Mouse (Mus musculus): ENCODE results near the gene Eif2ak3. TPM values are rescaled to one million over a fixed set of nuclear protein-coding genes. Genes with fewer than 3 reads are reported as not detected.

Gene Eif2ak3
- polyA plus RNA-seq, 1 experiment from 2014 or later, result 10.2 TPM

- no peak for ATAC-seq (ENCODE audit: insufficient number of reproducible peaks, insufficient read depth, low FRiP score, low read depth)
- H3K4me3 ChIP-seq (ENCODE audit: low read depth, low read length), result no peak overlapping the region
- peak overlapping the region; percentile 73; the same call in 1 of the 2 replicates for H3K27ac ChIP-seq (ENCODE audit: low read length)
- H3K4me2 ChIP-seq (replicated peaks; ENCODE audit: low read depth, low read length), result peak overlapping the region; percentile 60
- WGBS, result 55% methylated on average over 5 of the region's 5 CpGs
- peaks cover 22% of the 10 kb centered on the region for H3K4me1 ChIP-seq (ENCODE audit: control insufficient read depth, insufficient read depth, low read length)
- H3K9ac ChIP-seq (replicated peaks; ENCODE audit: low read depth, low read length), result no peak overlapping the region
- H3K27me3 ChIP-seq (ENCODE audit: control insufficient read depth, insufficient read depth, low read length), result no peaks in the 10 kb centered on the region
- H3K36me3 ChIP-seq (ENCODE audit: control insufficient read depth, insufficient read depth, low read length), result no peaks in the 10 kb centered on the region; the same call in 1 of the 2 replicates
- no peaks in the 10 kb centered on the region for H3K9me3 ChIP-seq (ENCODE audit: control insufficient read depth, low read depth, low read length)
Observed at GRCm38 (mm10) chr6:70842991-70843390, 1.3 kb upstream of the Eif2ak3 start.

GRCm38 (mm10) chr6:70844896-70845646 is 756 bp downstream of the Eif2ak3 start:
- peaks cover 22% of the 10 kb centered on the region for H3K4me1 ChIP-seq (ENCODE audit: control insufficient read depth, insufficient read depth, low read length)
- H3K27me3 ChIP-seq (ENCODE audit: control insufficient read depth, insufficient read depth, low read length), result no peaks in the 10 kb centered on the region
- peak overlapping the region; percentile 62 for H3K4me2 ChIP-seq (replicated peaks; ENCODE audit: low read depth, low read length)
- peak overlapping the region; percentile 84 for H3K4me3 ChIP-seq (ENCODE audit: low read depth, low read length)
- H3K9ac ChIP-seq (replicated peaks; ENCODE audit: low read depth, low read length), result peak overlapping the region; percentile 67
- WGBS, result under 1% methylated on average over 38 of the region's 38 CpGs
- ATAC-seq (ENCODE audit: insufficient number of reproducible peaks, insufficient read depth, low FRiP score, low read depth), result no peak
- peak overlapping the region; percentile 83; the same call in 1 of the 2 replicates for H3K27ac ChIP-seq (ENCODE audit: low read length)
- no peaks in the 10 kb centered on the region; the same call in 1 of the 2 replicates for H3K36me3 ChIP-seq (ENCODE audit: control insufficient read depth, insufficient read depth, low read length)
- H3K9me3 ChIP-seq (ENCODE audit: control insufficient read depth, low read depth, low read length), result no peaks in the 10 kb centered on the region

- Histone ChIP-seq H3K9ac (replicated peaks; ENCODE audit: low read depth, low read length) (no peak overlapping the region), H3K4me1 (ENCODE audit: control insufficient read depth, insufficient read depth, low read length) (peaks cover 22% of the 10 kb centered on the region), H3K9me3 (ENCODE audit: control insufficient read depth, low read depth, low read length) (no peaks in the 10 kb centered on the region), H3K27me3 (ENCODE audit: control insufficient read depth, insufficient read depth, low read length) (no peaks in the 10 kb centered on the region), H3K4me2 (replicated peaks; ENCODE audit: low read depth, low read length) (no peak overlapping the region), H3K4me3 (ENCODE audit: low read depth, low read length) (no peak overlapping the region), H3K36me3 (ENCODE audit: control insufficient read depth, insufficient read depth, low read length) (no peaks in the 10 kb centered on the region; the same call in 1 of the 2 replicates), H3K27ac (ENCODE audit: low read length) (no peak overlapping the region)
- 47% methylated on average over 3 of the region's 3 CpGs for WGBS
- ATAC-seq (ENCODE audit: insufficient number of reproducible peaks, insufficient read depth, low FRiP score, low read depth), result no peak
Observed at GRCm38 (mm10) chr6:70847386-70847785, 3.1 kb downstream of the Eif2ak3 start.

GRCm38 (mm10) chr6:70853371-70853770 is 9.1 kb downstream of the Eif2ak3 start:
- H3K9ac ChIP-seq (replicated peaks; ENCODE audit: low read depth, low read length), result no peak overlapping the region
- no peak for ATAC-seq (ENCODE audit: insufficient number of reproducible peaks, insufficient read depth, low FRiP score, low read depth)
- H3K27ac ChIP-seq (ENCODE audit: low read length), result no peak overlapping the region
- H3K9me3 ChIP-seq (ENCODE audit: control insufficient read depth, low read depth, low read length), result no peaks in the 10 kb centered on the region
- H3K4me1 ChIP-seq (ENCODE audit: control insufficient read depth, insufficient read depth, low read length), result no peaks in the 10 kb centered on the region
- 77% methylated on average over 4 of the region's 4 CpGs for WGBS
- no peaks in the 10 kb centered on the region for H3K27me3 ChIP-seq (ENCODE audit: control insufficient read depth, insufficient read depth, low read length)
- no peaks in the 10 kb centered on the region; the same call in 1 of the 2 replicates for H3K36me3 ChIP-seq (ENCODE audit: control insufficient read depth, insufficient read depth, low read length)
- H3K4me3 ChIP-seq (ENCODE audit: low read depth, low read length), result no peak overlapping the region
- no peak overlapping the region for H3K4me2 ChIP-seq (replicated peaks; ENCODE audit: low read depth, low read length)

- Histone ChIP-seq H3K36me3 (ENCODE audit: control insufficient read depth, insufficient read depth, low read length) (no peaks in the 10 kb centered on the region; the same call in 1 of the 2 replicates), H3K4me1 (ENCODE audit: control insufficient read depth, insufficient read depth, low read length) (no peaks in the 10 kb centered on the region), H3K9ac (replicated peaks; ENCODE audit: low read depth, low read length) (no peak overlapping the region), H3K27me3 (ENCODE audit: control insufficient read depth, insufficient read depth, low read length) (no peaks in the 10 kb centered on the region), H3K4me3 (ENCODE audit: low read depth, low read length) (no peak overlapping the region), H3K4me2 (replicated peaks; ENCODE audit: low read depth, low read length) (no peak overlapping the region), H3K27ac (ENCODE audit: low read length) (no peak overlapping the region), H3K9me3 (ENCODE audit: control insufficient read depth, low read depth, low read length) (no peaks in the 10 kb centered on the region)
- 83% methylated on average over 13 of the region's 13 CpGs for WGBS
- no peak for ATAC-seq (ENCODE audit: insufficient number of reproducible peaks, insufficient read depth, low FRiP score, low read depth)
Observed at GRCm38 (mm10) chr6:70855529-70856309, 11.4 kb downstream of the Eif2ak3 start.

- Histone ChIP-seq H3K4me2 (replicated peaks; ENCODE audit: low read depth, low read length) (no peak overlapping the region), H3K27ac (ENCODE audit: low read length) (no peak overlapping the region), H3K9me3 (ENCODE audit: control insufficient read depth, low read depth, low read length) (no peaks in the 10 kb centered on the region), H3K4me3 (ENCODE audit: low read depth, low read length) (no peak overlapping the region), H3K4me1 (ENCODE audit: control insufficient read depth, insufficient read depth, low read length) (no peaks in the 10 kb centered on the region), H3K27me3 (ENCODE audit: control insufficient read depth, insufficient read depth, low read length) (no peaks in the 10 kb centered on the region), H3K9ac (replicated peaks; ENCODE audit: low read depth, low read length) (no peak overlapping the region), H3K36me3 (ENCODE audit: control insufficient read depth, insufficient read depth, low read length) (no peaks in the 10 kb centered on the region; the same call in 1 of the 2 replicates)
- WGBS, result 86% methylated on average over 7 of the region's 7 CpGs
- no peak for ATAC-seq (ENCODE audit: insufficient number of reproducible peaks, insufficient read depth, low FRiP score, low read depth)
Observed at GRCm38 (mm10) chr6:70862726-70863125, 18.4 kb downstream of the Eif2ak3 start.

GRCm38 (mm10) chr6:70864285-70864684 is 20.0 kb downstream of the Eif2ak3 start:
- ATAC-seq (ENCODE audit: insufficient number of reproducible peaks, insufficient read depth, low FRiP score, low read depth), result no peak
- H3K27ac ChIP-seq (ENCODE audit: low read length), result no peak overlapping the region
- no peak overlapping the region for H3K4me3 ChIP-seq (ENCODE audit: low read depth, low read length)
- no peaks in the 10 kb centered on the region for H3K36me3 ChIP-seq (ENCODE audit: control insufficient read depth, insufficient read depth, low read length)
- no peaks in the 10 kb centered on the region for H3K9me3 ChIP-seq (ENCODE audit: control insufficient read depth, low read depth, low read length)
- WGBS, result 81% methylated on average over 6 of the region's 6 CpGs
- no peak overlapping the region for H3K9ac ChIP-seq (replicated peaks; ENCODE audit: low read depth, low read length)
- H3K4me2 ChIP-seq (replicated peaks; ENCODE audit: low read depth, low read length), result no peak overlapping the region
- H3K27me3 ChIP-seq (ENCODE audit: control insufficient read depth, insufficient read depth, low read length), result no peaks in the 10 kb centered on the region
- no peaks in the 10 kb centered on the region for H3K4me1 ChIP-seq (ENCODE audit: control insufficient read depth, insufficient read depth, low read length)

- Histone ChIP-seq H3K27ac (ENCODE audit: low read length) (no peak overlapping the region), H3K4me1 (ENCODE audit: control insufficient read depth, insufficient read depth, low read length) (peaks cover 7% of the 10 kb centered on the region; the same call in 1 of the 2 replicates), H3K4me2 (replicated peaks; ENCODE audit: low read depth, low read length) (no peak overlapping the region)
Observed at GRCm38 (mm10) chr6:70866761-70867160, 22.4 kb downstream of the Eif2ak3 start.

More at GRCm38 (mm10) chr6:70866761-70867160, 22.4 kb downstream of the Eif2ak3 start:
- Histone ChIP-seq H3K9ac (replicated peaks; ENCODE audit: low read depth, low read length) (no peak overlapping the region), H3K4me3 (ENCODE audit: low read depth, low read length) (no peak overlapping the region), H3K27me3 (ENCODE audit: control insufficient read depth, insufficient read depth, low read length) (no peaks in the 10 kb centered on the region), H3K36me3 (ENCODE audit: control insufficient read depth, insufficient read depth, low read length) (no peaks in the 10 kb centered on the region), H3K9me3 (ENCODE audit: control insufficient read depth, low read depth, low read length) (no peaks in the 10 kb centered on the region)
- 82% methylated on average over 5 of the region's 5 CpGs for WGBS
- ATAC-seq (ENCODE audit: insufficient number of reproducible peaks, insufficient read depth, low FRiP score, low read depth), result no peak

All from stomach, embryonic 14.5 days (tissue).